Mouse (Mus musculus): ENCODE results near the gene C1qtnf6.

GRCm38 (mm10) chr15:78505541-78505940 is 25.7 kb downstream of the C1qtnf6 start:
- no peak for TF ChIP-seq CTCF (IDR thresholded peaks at IDR 0.05)
- TF ChIP-seq EP300 (IDR thresholded peaks at IDR 0.05): no peak

All from lung, postnatal 0 days (tissue).